Mouse (Mus musculus) MEL (cell line): Measurements from ENCODE around the gene Lrat. TPM values are rescaled to one million over a fixed set of nuclear protein-coding genes. Genes with fewer than 3 reads are reported as not detected.

ENCODE experiments used
- DNase-seq: peaks from one replicate; pipeline ENCODE4 v3.0.0; 2011; ENCODE audit warnings: low read depth, low spot score
- H3K27ac ChIP-seq: 2 replicates; pipeline ENCODE4 v1.5.1; 2012; ENCODE audit warnings: low read depth, mild to moderate bottlenecking, control low read depth, low read length, moderate library complexity; ENCODE audit not compliant: control insufficient read depth
- H3K27me3 ChIP-seq, 2 experiments: fragments of 150-350 bp in 1 of 2; sonication (generic) in 1 of 2; 2 replicates each; pipeline ENCODE4 v1.6.1; 2012; ENCODE audit warnings: low read length in 2 of 2, mild to moderate bottlenecking in 2 of 2, improper control_type of control experiment in 1 of 2, moderate library complexity in 1 of 2; ENCODE audit not compliant: insufficient read depth in 2 of 2, control insufficient read depth in 1 of 2
- H3K36me3 ChIP-seq, 2 experiments: 2 replicates each; pipeline ENCODE4 v1.6.1; 2012 to 2014; ENCODE audit warnings: low read length in 2 of 2, improper control_type of control experiment in 1 of 2, inconsistent platforms in 1 of 2, mild to moderate bottlenecking in 1 of 2; ENCODE audit not compliant: insufficient read depth in 2 of 2, control insufficient read depth in 1 of 2
- H3K4me1 ChIP-seq, 2 experiments: fragments of 150-350 bp in 1 of 2; sonication (generic) in 1 of 2; 2 replicates each; pipeline ENCODE4 v1.6.1; 2012; ENCODE audit warnings: low read length in 2 of 2, improper control_type of control experiment in 1 of 2, mild to moderate bottlenecking in 1 of 2; ENCODE audit not compliant: insufficient read depth in 2 of 2, control insufficient read depth in 1 of 2
- H3K4me3 ChIP-seq, 2 experiments: fragments of 150-350 bp in 1 of 2; sonication (generic) in 1 of 2; 2 replicates each; pipeline ENCODE4 v1.5.1; 2012; ENCODE audit warnings: low read depth in 2 of 2, low read length in 2 of 2, mild to moderate bottlenecking in 2 of 2, moderate library complexity in 2 of 2, control low read depth in 1 of 2, improper control_type of control experiment in 1 of 2; ENCODE audit not compliant: control insufficient read depth in 1 of 2, insufficient read depth in 1 of 2
- H3K79me2 ChIP-seq: 2 replicates; pipeline ENCODE4 v1.6.1; 2012; ENCODE audit warnings: mild to moderate bottlenecking, low read length, moderate library complexity; ENCODE audit not compliant: control insufficient read depth, poor library complexity, insufficient read depth
- H3K9ac ChIP-seq: 2 replicates; pipeline ENCODE4 v1.6.1; 2012; ENCODE audit warnings: low read depth, mild to moderate bottlenecking, control low read depth, low read length, moderate library complexity; ENCODE audit not compliant: control insufficient read depth, poor library complexity, severe bottlenecking
- H3K9me3 ChIP-seq: fragments of 150-350 bp; sonication (generic); replicated peaks from 2 replicates; pipeline ENCODE4 v1.6.1; 2012; ENCODE audit warnings: mild to moderate bottlenecking, low read length, improper control_type of control experiment, moderate library complexity; ENCODE audit not compliant: insufficient read depth
- CHD1 ChIP-seq: IDR thresholded peaks from 2 replicates; pipeline ENCODE4 v1.6.1; 2012; ENCODE audit warnings: low read depth, mild to moderate bottlenecking, inconsistent platforms, low read length, improper control_type of control experiment
- CTCF ChIP-seq, 3 experiments: IDR thresholded peaks in 2 of 3; conservative IDR thresholded peaks in 1 of 3; 2 replicates each; pipeline ENCODE4 v1.5.1; 2011 to 2012; ENCODE audit warnings: low read length in 3 of 3, low read depth in 2 of 3, mild to moderate bottlenecking in 2 of 3, improper control_type of control experiment in 1 of 3, inconsistent platforms in 1 of 3, mixed read lengths in 1 of 3, moderate library complexity in 1 of 3; ENCODE audit not compliant: control insufficient read depth in 1 of 3, insufficient read depth in 1 of 3, poor library complexity in 1 of 3, severe bottlenecking in 1 of 3
- E2F4 ChIP-seq: IDR thresholded peaks from 2 replicates; pipeline ENCODE4 v1.6.1; 2011; ENCODE audit warnings: low read depth, low read length, improper control_type of control experiment, borderline replicate concordance
- EP300 ChIP-seq, 2 experiments: IDR thresholded peaks; 2 replicates each; pipeline ENCODE4 v1.6.1; 2011; ENCODE audit warnings: improper control_type of control experiment in 2 of 2, low read length in 2 of 2, low read depth in 1 of 2, mild to moderate bottlenecking in 1 of 2
- GATA1 ChIP-seq: IDR thresholded peaks from 2 replicates; pipeline ENCODE4 v1.6.1; 2011; ENCODE audit warnings: low read depth, low read length, improper control_type of control experiment
- JUND ChIP-seq: IDR thresholded peaks from 2 replicates; pipeline ENCODE4 v1.6.1; 2011; ENCODE audit warnings: low read depth, mild to moderate bottlenecking, improper control_type of control experiment, low read length
- MAFK ChIP-seq: IDR thresholded peaks from 2 replicates; pipeline ENCODE4 v1.6.1; 2011; ENCODE audit warnings: low read depth, mild to moderate bottlenecking, low read length, improper control_type of control experiment, borderline replicate concordance
- MAX ChIP-seq: IDR thresholded peaks from 2 replicates; pipeline ENCODE4 v1.6.1; 2011; ENCODE audit warnings: low read length, improper control_type of control experiment
- MAZ ChIP-seq: IDR thresholded peaks from 2 replicates; pipeline ENCODE4 v1.6.1; 2012; ENCODE audit warnings: low read depth, mild to moderate bottlenecking, inconsistent platforms, low read length, improper control_type of control experiment
- MEF2A ChIP-seq: IDR thresholded peaks from 2 replicates; pipeline ENCODE4 v1.6.1; 2014; ENCODE audit warnings: low read depth, mild to moderate bottlenecking, inconsistent platforms, low read length, improper control_type of control experiment; ENCODE audit not compliant: poor library complexity, insufficient replicate concordance, severe bottlenecking; ENCODE audit errors: extremely low read depth
- MXI1 ChIP-seq: IDR thresholded peaks from 2 replicates; pipeline ENCODE4 v1.6.1; 2011; ENCODE audit warnings: mild to moderate bottlenecking, low read depth, low read length, improper control_type of control experiment
- MYB ChIP-seq: IDR thresholded peaks from 2 replicates; pipeline ENCODE4 v1.6.1; 2011; ENCODE audit warnings: mild to moderate bottlenecking, low read depth, low read length, improper control_type of control experiment
- NELFE ChIP-seq: IDR thresholded peaks from 2 replicates; pipeline ENCODE4 v1.6.1; 2011; ENCODE audit warnings: low read depth, low read length, improper control_type of control experiment
- NRF1 ChIP-seq: IDR thresholded peaks from 2 replicates; pipeline ENCODE4 v1.6.1; 2014; ENCODE audit warnings: low read depth, mild to moderate bottlenecking, inconsistent platforms, low read length, improper control_type of control experiment, moderate library complexity; ENCODE audit not compliant: poor library complexity, insufficient read depth, severe bottlenecking
- POLR2AphosphoS2 ChIP-seq: IDR thresholded peaks from 2 replicates; pipeline ENCODE4 v1.6.1; 2011; ENCODE audit warnings: low read length, improper control_type of control experiment
- POLR2AphosphoS5 ChIP-seq: IDR thresholded peaks from 2 replicates; pipeline ENCODE4 v1.6.1; 2012; ENCODE audit warnings: low read depth, borderline replicate concordance, mild to moderate bottlenecking, inconsistent platforms, low read length, moderate library complexity, mixed read lengths
- RCOR1 ChIP-seq: IDR thresholded peaks from 2 replicates; pipeline ENCODE4 v1.6.1; 2012; ENCODE audit warnings: low read depth, mild to moderate bottlenecking, inconsistent platforms, low read length, improper control_type of control experiment
- SMC3 ChIP-seq: IDR thresholded peaks from 2 replicates; pipeline ENCODE4 v1.6.1; 2011; ENCODE audit warnings: low read depth, low read length, improper control_type of control experiment
- TCF12 ChIP-seq: IDR thresholded peaks from 2 replicates; pipeline ENCODE4 v1.6.1; 2014; ENCODE audit warnings: low read depth, mild to moderate bottlenecking, inconsistent platforms, low read length, improper control_type of control experiment, moderate library complexity
- UBTF ChIP-seq: IDR thresholded peaks from 2 replicates; pipeline ENCODE4 v1.6.1; 2012; ENCODE audit warnings: low read depth, mild to moderate bottlenecking, inconsistent platforms, low read length, improper control_type of control experiment, moderate library complexity, borderline replicate concordance; ENCODE audit not compliant: insufficient read depth
- USF1 ChIP-seq: IDR thresholded peaks from 2 replicates; pipeline ENCODE4 v1.6.1; 2014; ENCODE audit warnings: low read depth, mild to moderate bottlenecking, inconsistent platforms, low read length, improper control_type of control experiment, moderate library complexity
- ZC3H11A ChIP-seq: IDR thresholded peaks from 2 replicates; pipeline ENCODE4 v1.6.1; 2012; ENCODE audit warnings: low read depth, mild to moderate bottlenecking, inconsistent platforms, low read length, improper control_type of control experiment
- ZKSCAN1 ChIP-seq: IDR thresholded peaks from 2 replicates; pipeline ENCODE4 v1.6.1; 2012; ENCODE audit warnings: low read depth, mild to moderate bottlenecking, inconsistent platforms, low read length, improper control_type of control experiment, moderate library complexity
- polyA plus RNA-seq, 2 experiments: library from polyadenylated mRNA; stranded (reverse) in 1 of 2; unstranded in 1 of 2; fragments of >175 nt in 1 of 2; fragments of >200 nt in 1 of 2; gene quantifications; 2 replicates each; pipeline versions ENCODE4 v1.2.1 to v1.2.4; 2012; ENCODE audit warnings: low replicate concordance in 2 of 2, low read depth in 1 of 2; ENCODE audit not compliant: insufficient read length in 2 of 2, insufficient read depth in 1 of 2, missing spikeins in 1 of 2
- total RNA-seq: library from RNA; depleted of rRNA; stranded (reverse); fragments of 300-350 nt; gene quantifications from 2 replicates; pipeline ENCODE4 v1.2.3, GENCODE M21; 2012; rRNA removed

Gene Lrat
- total RNA-seq: not detected in 2 replicates
- polyA plus RNA-seq: not detected

DNA sequence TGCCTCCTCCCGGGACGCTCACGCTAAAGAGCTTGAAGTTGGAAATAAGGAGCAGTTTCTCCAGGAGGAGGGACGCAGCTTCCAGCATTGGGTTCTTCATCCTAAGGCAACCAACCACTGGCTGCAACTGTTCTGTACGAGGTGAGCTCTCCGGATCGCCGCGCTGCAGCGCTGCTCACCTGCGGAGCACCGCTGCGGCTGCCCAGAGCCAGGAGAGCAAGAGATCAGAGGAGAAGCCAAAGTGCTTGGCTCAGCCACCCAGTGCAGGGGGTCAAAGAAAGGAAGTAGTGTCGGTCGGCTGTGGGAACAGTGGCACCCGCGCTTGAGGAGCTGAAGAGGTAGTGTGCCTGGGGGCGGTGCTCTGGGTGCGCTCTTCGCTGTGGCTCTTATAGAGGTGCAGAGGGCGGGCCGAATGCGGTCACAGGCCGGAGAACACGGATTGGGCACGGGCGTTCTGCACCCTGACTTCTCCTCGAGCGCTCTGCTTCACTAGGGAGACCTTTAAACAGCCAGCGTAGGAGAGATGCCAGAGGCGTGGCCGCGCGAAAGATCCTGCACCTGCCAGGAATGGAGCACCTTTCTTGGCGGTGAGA is at the start of gene Lrat:
Lrat (minus strand) TSS at position 361 of the 593 bp plus-strand sequence.
- H3K9ac ChIP-seq: no peak within 1 kb of the TSS
- no peak for DNase-seq
- TF ChIP-seq RCOR1: no peak
- no peak for TF ChIP-seq E2F4
- no peak for TF ChIP-seq POLR2AphosphoS2
- TF ChIP-seq ZC3H11A: no peak
- TF ChIP-seq CHD1: no peak
- no peak for TF ChIP-seq CTCF (IDR thresholded peaks at IDR 0.05 in 2 of 3, conservative IDR thresholded peaks at IDR 0.05 in 1 of 3; ENCODE audit: control insufficient read depth in 1 of 3, insufficient read depth in 1 of 3, low read depth in 2 of 3, low read length in 3 of 3, poor library complexity in 1 of 3, severe bottlenecking in 1 of 3)
- TF ChIP-seq MAX: no peak
- TF ChIP-seq ZKSCAN1: no peak
- TF ChIP-seq EP300 (IDR thresholded peaks at IDR 0.05; ENCODE audit: low read depth in 1 of 2, low read length in 2 of 2): no peak
- no peak for TF ChIP-seq POLR2AphosphoS5
- no peak for TF ChIP-seq TCF12
- no peak for TF ChIP-seq MXI1
- no peak for TF ChIP-seq MYB
- TF ChIP-seq MAFK: no peak
- TF ChIP-seq, all 39 proteins: peak for 0
- Histone ChIP-seq H3K36me3 (no peaks in the 10 kb centered on the region), H3K4me3 (no peak within 1 kb of the TSS), H3K27ac (no peak within 1 kb of the TSS), H3K9me3 (no peaks in the 10 kb centered on the region), H3K27me3 (no peaks in the 10 kb centered on the region), H3K4me1 (no peaks in the 10 kb centered on the region), H3K79me2 (no peaks in the 10 kb centered on the region)

DNA sequence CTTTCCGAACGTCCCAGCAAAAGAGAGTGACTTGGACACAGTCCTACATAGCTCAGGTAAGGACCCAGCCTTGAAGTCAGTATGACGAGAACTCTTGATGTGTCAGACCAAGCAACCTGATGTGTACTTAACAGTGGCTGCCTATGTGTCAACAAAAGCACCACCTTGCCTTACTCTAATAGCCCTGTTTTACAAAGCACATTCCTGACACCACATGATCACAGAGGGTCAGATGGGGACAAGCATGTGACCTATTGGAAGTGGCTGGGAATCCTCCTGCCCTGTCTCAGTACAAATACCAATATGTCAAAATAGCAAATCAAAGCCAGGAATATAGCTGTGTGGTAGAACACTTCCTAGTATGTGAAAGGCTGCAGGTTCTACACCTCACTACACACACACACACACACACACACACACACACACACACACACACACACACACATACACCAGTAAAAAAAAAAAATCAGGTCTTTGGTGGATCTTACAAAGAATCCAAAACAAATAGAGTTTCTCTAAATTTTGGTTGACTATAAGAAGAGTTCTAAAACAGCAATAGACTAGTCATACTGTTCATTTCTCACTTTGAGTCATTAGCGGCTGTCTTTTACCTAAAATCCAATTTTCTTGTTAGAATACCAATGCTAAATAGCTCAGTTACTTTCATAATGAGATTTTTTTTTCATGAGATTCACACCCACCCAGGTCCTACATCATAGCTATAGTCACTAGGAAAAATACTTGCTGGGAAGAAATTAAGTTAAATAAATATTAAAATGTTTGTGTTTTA is 48.6 kb upstream of the Lrat start:
- no peaks in the 10 kb centered on the region for H3K36me3 ChIP-seq
- no peaks in the 10 kb centered on the region for H3K27me3 ChIP-seq
- H3K9me3 ChIP-seq: no peaks in the 10 kb centered on the region
- no peaks in the 10 kb centered on the region for H3K79me2 ChIP-seq
- H3K27ac ChIP-seq: no peak overlapping the region
- no peak for DNase-seq
- TF ChIP-seq UBTF (no peak), NRF1 (no peak), EP300 (IDR thresholded peaks at IDR 0.05; ENCODE audit: low read depth in 1 of 2, low read length in 2 of 2) (no peak), SMC3 (no peak), MAZ (no peak), USF1 (no peak), NELFE (no peak), MEF2A (no peak), POLR2AphosphoS5 (no peak), ZKSCAN1 (no peak), GATA1 (no peak), E2F4 (no peak), POLR2AphosphoS2 (no peak), JUND (no peak)
- no peaks in the 10 kb centered on the region for H3K4me1 ChIP-seq
- H3K4me3 ChIP-seq: no peak overlapping the region
- no peak overlapping the region for H3K9ac ChIP-seq
